In the genomic region with DNA sequence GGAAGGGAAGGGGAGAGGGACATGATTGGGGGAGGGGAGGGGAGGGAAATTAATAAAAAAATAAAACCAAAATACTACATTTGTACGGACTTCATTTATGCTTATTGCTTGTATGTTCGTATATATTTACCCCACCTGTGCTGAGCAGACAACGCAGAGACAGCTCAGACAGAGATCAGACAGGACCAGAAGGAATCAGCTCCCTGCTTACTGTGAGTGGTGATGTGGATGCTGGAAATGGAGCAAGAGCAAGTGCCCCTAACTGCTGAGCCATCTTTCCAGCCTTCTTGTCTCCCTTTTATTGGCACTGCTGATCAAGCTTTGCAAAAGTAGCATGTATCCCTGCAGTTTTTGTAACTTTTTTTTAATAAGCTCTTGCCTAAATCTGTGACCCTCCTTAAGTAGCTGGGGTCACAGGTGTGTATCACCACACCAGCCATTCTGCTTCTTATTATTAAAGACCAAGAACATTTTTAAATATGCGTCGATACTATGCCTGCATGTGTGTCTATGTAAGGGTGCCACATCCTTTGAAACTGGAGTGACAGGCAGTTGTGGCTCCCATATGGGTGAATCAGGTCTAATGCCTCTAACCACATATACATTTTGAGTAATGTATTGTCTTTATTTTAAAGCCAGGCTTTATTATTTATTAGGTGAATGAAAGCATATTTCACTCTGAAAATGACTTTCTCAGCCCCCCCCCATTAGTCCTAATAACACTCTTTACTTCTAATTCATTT, we compare ENCODE assay signal across 28 mouse cellular contexts. TPM values are rescaled to one million over a fixed set of nuclear protein-coding genes. Genes with fewer than 3 reads are reported as not detected.
DNase-seq lines count a peak whose midpoint lies in the region; ATAC-seq and TF ChIP-seq lines count a peak whose summit lies in the region.
"Had no signal": no experiment of that assay in that cellular context is flagged by ENCODE, and none has a peak within 500 bp of the region (broad histone marks: within the 10 kb centered on the region; RNA-seq: fewer than 3 reads in every experiment).

No protein-coding gene starts in this region.

- TF ChIP-seq EP300 in liver, postnatal 0 days (IDR thresholded peaks at IDR 0.05; ENCODE audit: low read depth): no peak

- H3K27me3 ChIP-seq in liver, postnatal 0 days (ENCODE audit: insufficient read depth, low read length): no peaks in the 10 kb centered on the region
- no peaks in the 10 kb centered on the region for H3K27me3 ChIP-seq in forebrain, embryonic 16.5 days (replicated peaks; ENCODE audit: control insufficient read depth, insufficient read depth, low read length)
- H3K27me3 ChIP-seq: hindbrain, embryonic 13.5 days; limb, embryonic 15.5 days; midbrain, embryonic 15.5 days had no signal

- peak overlapping the region; percentile 90 for H3K4me3 ChIP-seq in gastrocnemius, adult 2 months
- H3K4me3 ChIP-seq in lung, adult 2 months (replicated peaks; ENCODE audit: extremely low read depth, low read depth, low read length): no peak overlapping the region
- H3K4me3 ChIP-seq in liver, postnatal 0 days (ENCODE audit: low read depth, low read length): no peak overlapping the region
- H3K4me3 ChIP-seq in forebrain, embryonic 16.5 days (replicated peaks; ENCODE audit: low read length): no peak overlapping the region
- H3K4me3 ChIP-seq: hindbrain, embryonic 13.5 days; layer of hippocampus, adult 2 months; limb, embryonic 10.5 days; limb, embryonic 15.5 days; midbrain, embryonic 10.5 days; midbrain, embryonic 15.5 days had no signal

- no peaks in the 10 kb centered on the region for H3K9me3 ChIP-seq in liver, postnatal 0 days (ENCODE audit: low read length)
- H3K9me3 ChIP-seq in forebrain, embryonic 16.5 days (ENCODE audit: control insufficient read depth, low read length): no peaks in the 10 kb centered on the region
- H3K9me3 ChIP-seq: hindbrain, embryonic 13.5 days; limb, embryonic 10.5 days; limb, embryonic 15.5 days; midbrain, embryonic 10.5 days; midbrain, embryonic 15.5 days had no signal

- intact Hi-C loops in gastrocnemius, adult 2 months (cut with DNase I): loop anchor here (5.0 kb wide), 1 partner anchor 204 kb away; no protein-coding TSS in a partner anchor
- intact Hi-C loops in gastrocnemius, postnatal 14 days (cut with DNase I; ENCODE audit: low total_unique reads): no loop called here
- intact Hi-C loops in left cerebral cortex, postnatal 10 days (cut with DNase I): loop anchor here (10.0 kb wide), 1 partner anchor 292 kb away; a partner anchor contains a TSS

- H3K27ac ChIP-seq in gastrocnemius, adult 2 months: peak overlapping the region; percentile 96
- no peak overlapping the region for H3K27ac ChIP-seq in liver, postnatal 0 days (ENCODE audit: low read depth)
- H3K27ac ChIP-seq in forebrain, embryonic 16.5 days (ENCODE audit: low read length): no peak overlapping the region
- H3K27ac ChIP-seq: hindbrain, embryonic 13.5 days; layer of hippocampus, adult 2 months; limb, embryonic 10.5 days; limb, embryonic 15.5 days; midbrain, embryonic 10.5 days; midbrain, embryonic 15.5 days had no signal

- ATAC-seq in liver, postnatal 0 days: peak; percentile 29; the same call in 1 of the 2 replicates
- no peak for ATAC-seq in forebrain, embryonic 16.5 days
- ATAC-seq: forebrain, embryonic 14.5 days; midbrain, embryonic 15.5 days had no signal

- no peak overlapping the region for H3K9ac ChIP-seq in liver, postnatal 0 days (replicated peaks)
- H3K9ac ChIP-seq in forebrain, embryonic 16.5 days (replicated peaks; ENCODE audit: low read depth, low read length): no peak overlapping the region
- H3K9ac ChIP-seq: hindbrain, embryonic 13.5 days; limb, embryonic 15.5 days; midbrain, embryonic 15.5 days had no signal

- H3K4me1 ChIP-seq in lung, adult 2 months (ENCODE audit: control insufficient read depth, insufficient read depth, low read length): peaks cover 4% of the 10 kb centered on the region
- peaks cover 11% of the 10 kb centered on the region for H3K4me1 ChIP-seq in liver, postnatal 0 days (ENCODE audit: insufficient read depth)
- no peaks in the 10 kb centered on the region for H3K4me1 ChIP-seq in forebrain, embryonic 16.5 days (replicated peaks; ENCODE audit: control insufficient read depth, insufficient read depth, low read length)
- H3K4me1 ChIP-seq: hindbrain, embryonic 13.5 days; limb, embryonic 10.5 days; limb, embryonic 15.5 days; midbrain, embryonic 15.5 days had no signal

- TF ChIP-seq CTCF in gastrocnemius, adult 2 months (IDR thresholded peaks at IDR 0.05): no peak
- no peak for TF ChIP-seq CTCF in lung, adult 2 months (IDR thresholded peaks at IDR 0.05; ENCODE audit: insufficient read depth, low read length)
- TF ChIP-seq CTCF in liver, postnatal 0 days (IDR thresholded peaks at IDR 0.05; ENCODE audit: low read depth): no peak

- no peak for DNase-seq in gastrocnemius, adult 2 months
- no peak for DNase-seq in gastrocnemius, postnatal 14 days
- DNase-seq in lung, adult 2 months: no peak
- DNase-seq in lung, postnatal 10 days: no peak
- peak; percentile 34 for DNase-seq in NIH3T3 (ENCODE audit: low read depth)
- DNase-seq in liver, postnatal 0 days: no peak
- no peak for DNase-seq in left cerebral cortex, postnatal 10 days (ENCODE audit: extremely low spot score in 1 of 2, low spot score in 2 of 2)
- DNase-seq: adrenal gland, postnatal 10 days; cerebellum, adult 11 months; cerebellum, adult 9-10 months; cerebellum, postnatal 36 days; heart, postnatal 36 days; kidney, adult 11 months; kidney, postnatal 36 days; lung, postnatal 14 days; right cerebral cortex, postnatal 25 days; spleen, adult 18-20 months had no signal

- peak; percentile 54; the same call in 1 of the 2 replicates for TF ChIP-seq POLR2A in lung, adult 2 months (IDR thresholded peaks at IDR 0.05; ENCODE audit: borderline replicate concordance, extremely low read depth, low read depth, low read length)

- no peak overlapping the region for H3K4me2 ChIP-seq in liver, postnatal 0 days (ENCODE audit: low read depth, low read length)
- no peak overlapping the region for H3K4me2 ChIP-seq in forebrain, embryonic 16.5 days (ENCODE audit: low read length)
- H3K4me2 ChIP-seq: heart, embryonic 11.5 days; hindbrain, embryonic 13.5 days; limb, embryonic 15.5 days; midbrain, embryonic 15.5 days had no signal

- peaks cover 33% of the 10 kb centered on the region for H3K36me3 ChIP-seq in liver, postnatal 0 days (replicated peaks; ENCODE audit: insufficient read depth, low read length)
- no peaks in the 10 kb centered on the region for H3K36me3 ChIP-seq in forebrain, embryonic 16.5 days (ENCODE audit: control insufficient read depth, insufficient read depth)
- H3K36me3 ChIP-seq: hindbrain, embryonic 13.5 days; limb, embryonic 10.5 days; limb, embryonic 15.5 days; midbrain, embryonic 10.5 days; midbrain, embryonic 15.5 days had no signal

- WGBS in lung, adult 2 months: 82% methylated on average over 5 of the region's 5 CpGs
- WGBS in liver, postnatal 0 days (ENCODE audit: insufficient replicate concordance): 87% methylated on average over 5 of the region's 5 CpGs
- WGBS in forebrain, embryonic 16.5 days: 92% methylated on average over 5 of the region's 5 CpGs

RNA-seq across cellular contexts. Expression of a gene that starts 6.2 kb away (rescaled TPM):
- 100 to 1,000 TPM in 1 of 2 experiments, 10 to 100 TPM in 1; 73.7 to 109 TPM for total RNA-seq in gastrocnemius, adult 2 months (2021)
- 10 to 100 TPM; 42.2 to 57.2 TPM for total RNA-seq in gastrocnemius, postnatal 14 days (2021)
- polyA plus RNA-seq in lung, adult 2 months (2012; rRNA removed): 103 and 250 TPM in 2 replicates
- 2.3 and 3.0 TPM in 2 replicates for polyA plus RNA-seq in liver, postnatal 0 days (2015; fragmentation: Nextera tagmentation; extraction: Ambion mirVana)
- polyA plus RNA-seq in forebrain, embryonic 16.5 days (2015; fragmentation: Nextera tagmentation; extraction: Ambion mirVana): 0.18 and 0.40 TPM in 2 replicates
- 1 to 10 TPM; 4.9 to 6.3 TPM for total RNA-seq in left cerebral cortex, postnatal 10 days (2021)
- polyA plus RNA-seq: embryonic facial prominence, embryonic 11.5 days; forebrain, embryonic 14.5 days; heart, embryonic 11.5 days; hindbrain, embryonic 13.5 days; limb, embryonic 10.5 days; midbrain, embryonic 10.5 days; midbrain, embryonic 15.5 days; neural tube, embryonic 11.5 days had no signal

Comparison
In these comparisons a context has a peak if more than half of its experiments do, and no peak if none do; other contexts are left out.
1. RNA of a gene that starts 6.2 kb away (total RNA-seq): 73.7 to 109 TPM in gastrocnemius, adult 2 months and 42.2 to 57.2 TPM in gastrocnemius, postnatal 14 days; 4.9 to 6.3 TPM in left cerebral cortex, postnatal 10 days; every median in the first group is over 4 times any median in the second.